Mouse (Mus musculus) bone marrow macrophage, adult 2 months (primary cell): ENCODE measurements around the gene BC100530.

Source experiments
- CTCF ChIP-seq: IDR thresholded peaks from 2 replicates; pipeline ENCODE4 v1.5.1; 2012; ENCODE audit warnings: low read depth, mild to moderate bottlenecking, low read length, moderate library complexity
- POLR2A ChIP-seq: IDR thresholded peaks from 2 replicates; pipeline ENCODE4 v1.6.1; 2012; ENCODE audit warnings: mild to moderate bottlenecking, low read depth, low read length, borderline replicate concordance

GRCm38 (mm10) chr16:36408357-36408756, 40.8 kb upstream of the BC100530 start, which contains the start of gene Stfa2:
- TF ChIP-seq CTCF (no peak), POLR2A (no peak)
